Mouse (Mus musculus) megakaryocyte, embryonic 14.5 days (primary cell): ENCODE measurements at regions not wholly inside any gene's neighbourhood (a gene's known extent, or its start where the extent isn't known, plus 50 kb on each side); places are given as distances from the start of the nearest gene placed in this dataset.

Source experiments
- FLI1 ChIP-seq: IDR thresholded peaks from 2 replicates; pipeline ENCODE4 v1.6.1; 2012; ENCODE audit warnings: low read length, inconsistent platforms, mixed read lengths
- GATA1 ChIP-seq: IDR thresholded peaks from 3 replicates; pipeline ENCODE4 v1.6.1; 2012; ENCODE audit warnings: mixed read lengths, low read length, inconsistent platforms, borderline replicate concordance

- no peak for TF ChIP-seq GATA1
- TF ChIP-seq FLI1: no peak
These were observed 195.1 kb upstream of the Sox11 start for GRCm38 (mm10) chr12:27537507-27537906.
